Mouse (Mus musculus) mammary gland, adult 2 months (tissue): Measurements from ENCODE around the gene Cald1. TPM values are rescaled to one million over a fixed set of nuclear protein-coding genes. Genes with fewer than 3 reads are reported as not detected.

Source experiments
- polyA plus RNA-seq: library from polyadenylated mRNA; depleted of rRNA; stranded (reverse); fragments of >200 nt; gene quantifications from 2 replicates; pipeline ENCODE4 v1.2.3, GENCODE M21; 2012; ENCODE audit warnings: low replicate concordance; rRNA removed

Gene Cald1
- 14.2 and 26.0 TPM in 2 replicates for polyA plus RNA-seq

DNA sequence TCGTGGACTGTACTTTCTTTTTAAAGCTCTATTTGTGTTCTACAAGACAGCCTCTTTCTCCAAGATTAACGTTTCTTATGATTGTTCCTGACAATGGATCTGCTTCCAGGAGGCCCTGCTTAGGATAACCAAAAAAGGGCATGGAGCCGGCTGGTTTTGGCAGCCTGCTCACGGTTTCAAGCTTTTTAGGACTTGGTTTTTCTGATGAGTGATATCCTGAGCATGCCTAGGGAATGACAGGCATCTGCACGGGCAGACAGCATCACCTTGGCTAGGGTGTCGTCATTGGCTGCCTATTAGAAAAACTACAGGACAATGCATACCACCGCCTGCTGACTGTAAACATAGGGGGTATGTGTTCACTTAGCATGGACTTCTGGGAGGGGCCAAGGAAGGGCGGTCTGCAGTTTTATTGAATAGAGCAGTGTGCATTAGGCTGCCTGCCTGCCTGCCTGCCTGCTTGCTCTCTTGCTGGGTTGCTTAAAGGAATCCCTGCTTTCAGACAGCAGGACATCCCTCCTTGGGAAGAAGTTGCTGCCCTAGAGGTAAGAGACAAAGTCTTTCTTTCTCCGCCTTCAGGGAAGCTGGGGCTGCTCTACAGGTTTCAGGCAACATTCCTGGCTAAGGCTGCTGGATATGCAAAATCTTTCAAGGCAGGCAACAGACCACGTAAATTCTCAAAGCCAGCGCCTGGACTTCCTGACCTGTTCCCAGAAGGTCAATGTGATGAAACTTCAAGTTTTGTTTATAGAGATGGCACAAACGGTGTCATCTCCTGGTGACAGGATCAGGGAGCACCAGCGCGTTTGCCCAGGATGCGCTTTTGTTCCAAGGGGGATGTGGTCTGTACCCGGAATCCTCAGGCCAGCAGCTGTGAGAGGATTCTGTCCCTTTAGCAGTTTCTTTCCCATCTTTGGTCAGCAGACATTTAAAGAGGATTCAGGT, at the start of gene Cald1:
Cald1 (plus strand) TSS at position 380 of the 945 bp plus-strand sequence.

DNA sequence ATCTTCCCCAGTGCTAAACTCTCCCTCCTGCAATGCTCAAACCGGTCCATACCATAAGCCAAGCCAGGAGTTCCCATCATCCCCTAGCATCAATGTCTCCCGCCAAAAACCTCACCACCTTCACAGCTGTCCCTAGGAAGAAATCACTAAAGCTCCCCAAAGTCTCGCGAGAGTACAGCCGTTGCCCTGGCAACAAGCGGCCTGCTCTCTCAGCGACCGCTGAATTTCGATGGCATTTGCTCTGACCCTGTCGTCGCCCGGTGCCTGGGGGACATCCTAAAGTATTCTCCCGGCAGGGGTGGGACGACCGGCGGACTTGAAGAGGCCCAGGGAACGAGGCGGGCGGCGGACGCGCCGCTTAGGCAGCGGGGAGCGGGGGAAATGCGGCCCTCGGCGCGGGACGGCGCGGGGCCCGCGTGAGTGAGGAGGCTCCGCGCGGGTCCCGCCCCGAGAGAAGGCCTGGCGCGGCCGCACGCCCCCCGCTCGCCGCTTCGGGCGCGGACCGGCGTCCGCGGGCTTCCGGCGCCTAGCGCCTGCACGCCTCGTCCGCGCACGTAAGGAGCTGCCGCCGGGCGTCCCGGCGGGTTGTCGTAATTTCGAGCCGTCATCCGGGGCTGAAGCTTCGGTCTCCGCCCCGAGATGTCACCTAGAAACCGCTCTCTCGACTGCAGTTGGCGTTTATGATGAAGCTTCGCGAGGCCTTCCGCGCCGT, 182.1 kb downstream of the Cald1 start, which contains the start of gene Agbl3:
Agbl3 (plus strand) TSS at position 202 of the 712 bp plus-strand sequence.

Other genes with a start within 250 kb of the Cald1 start
- 8.1 and 16.6 TPM in 2 replicates for gene Akr1b8, start 244.4 kb upstream of the Cald1 start, polyA plus RNA-seq
- gene Akr1b10, start 214.3 kb upstream of the Cald1 start, polyA plus RNA-seq, result 14.5 and 39.1 TPM in 2 replicates
- gene Akr1b7, start 186.2 kb upstream of the Cald1 start, polyA plus RNA-seq, result not detected in 2 replicates
- 3.3 and 16.3 TPM in 2 replicates for gene Bpgm, start 122.3 kb upstream of the Cald1 start, polyA plus RNA-seq
- gene Agbl3, start 181.9 kb downstream of the Cald1 start, polyA plus RNA-seq, result 3.6 and 7.0 TPM in 2 replicates